Mouse (Mus musculus) spleen, postnatal 14 days (tissue): ENCODE results near the gene Chd4.
"Not testable (repeated sequence)": the region's sequence is repeated elsewhere in the genome, so short reads cannot be mapped to it uniquely, and the experiment has no call there.

Experiments
- DNase-seq, 2 experiments: peaks; one replicate each; pipeline ENCODE4 v3.0.0; 2021 to 2022; ENCODE audit warnings: low spot score in 2 of 2

Gene Chd4

DNA sequence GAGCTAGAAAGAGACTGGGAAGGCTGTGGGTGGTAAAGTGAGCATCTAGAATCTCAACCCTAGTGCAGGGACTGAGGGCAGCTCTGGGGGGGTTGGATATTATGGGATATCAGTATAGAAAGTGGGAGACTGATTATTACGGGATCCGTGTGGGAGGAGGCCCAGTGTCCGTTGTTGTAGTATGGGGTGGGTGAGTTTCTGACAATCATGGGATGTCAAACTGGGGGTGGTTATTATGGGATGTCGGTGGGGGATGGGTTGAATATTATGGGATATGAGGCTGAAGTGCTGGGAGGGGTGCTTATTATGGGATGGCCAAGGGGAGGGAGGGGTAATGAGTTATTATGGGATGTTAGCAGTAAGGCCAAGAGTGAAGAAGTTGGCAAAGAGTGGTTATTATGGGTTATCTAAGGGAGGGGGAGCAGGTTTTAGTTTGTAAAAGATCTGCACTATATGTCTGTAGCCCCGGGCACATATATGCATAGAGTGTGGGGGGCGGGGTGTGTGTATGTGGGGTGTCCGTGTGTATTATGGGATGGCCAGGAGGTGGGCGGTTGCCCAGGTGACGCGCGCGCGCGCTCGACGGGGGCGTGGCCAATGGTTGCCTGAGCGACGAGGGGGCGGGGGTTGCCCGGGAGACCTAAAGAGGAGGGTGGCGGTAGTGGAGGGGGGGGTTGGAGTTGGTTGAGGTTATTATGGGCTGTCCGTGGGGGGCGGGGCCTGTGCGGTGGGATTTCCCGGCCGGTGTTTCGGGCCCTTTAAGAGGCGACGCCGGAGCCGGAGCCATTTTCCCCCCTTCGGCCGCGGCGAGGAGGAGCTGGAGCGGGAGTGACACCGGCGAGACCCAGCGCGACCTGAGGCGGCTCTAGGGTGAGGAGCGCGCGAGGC is at the start of gene Chd4:
Chd4 (plus strand) TSS at position 591 of the 888 bp plus-strand sequence.
- DNase-seq, result peak; percentile 87 to 93

DNA sequence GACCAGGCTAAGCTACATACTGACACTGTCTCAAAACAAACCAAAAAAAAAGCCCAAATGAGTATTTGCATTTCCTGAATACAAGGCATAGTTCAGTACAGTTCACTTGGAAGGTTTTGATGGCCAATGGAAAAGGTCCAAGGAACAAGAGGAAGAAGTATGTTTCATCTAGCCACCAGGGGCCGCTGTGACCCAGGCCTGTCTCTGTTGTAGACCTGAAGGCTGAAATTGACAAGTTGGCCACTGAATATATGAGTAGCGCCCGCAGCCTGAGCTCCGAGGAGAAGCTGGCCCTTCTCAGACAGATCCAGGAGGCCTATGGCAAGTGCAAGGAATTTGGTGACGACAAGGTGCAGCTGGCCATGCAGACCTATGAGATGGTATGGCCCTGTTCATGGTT is 49.1 kb upstream of the Chd4 start:
- DNase-seq, result peak; percentile 34 to 71

GRCm38 (mm10) chr6:125049678-125050077 is 46.1 kb upstream of the Chd4 start, which contains the start of gene Acrbp:
Acrbp (plus strand) TSS chr6:125049689.
- DNase-seq, result no peak

DNA sequence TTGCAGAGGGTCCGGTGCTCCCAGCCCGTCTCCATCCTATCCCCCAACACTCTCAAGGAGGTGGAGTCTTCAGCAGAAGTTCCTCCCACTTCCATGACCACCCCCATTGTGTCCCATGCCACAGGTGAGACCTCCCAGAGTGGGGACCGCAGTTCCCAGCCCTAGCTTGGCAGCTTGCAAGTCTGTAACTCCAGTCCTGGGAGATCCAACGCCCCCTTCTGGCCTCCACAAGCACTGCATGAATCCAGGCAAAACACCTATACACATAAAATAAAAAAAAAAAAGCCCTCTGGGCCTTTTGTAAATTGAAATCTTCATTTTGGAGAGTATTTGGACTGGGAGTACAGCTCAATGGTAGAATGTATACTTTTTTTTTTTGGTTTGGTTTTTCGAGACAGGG is 44.5 kb upstream of the Chd4 start:
- DNase-seq, result no peak

GRCm38 (mm10) chr6:125061493-125061892 is 34.3 kb upstream of the Chd4 start:
- DNase-seq, result no peak

DNA sequence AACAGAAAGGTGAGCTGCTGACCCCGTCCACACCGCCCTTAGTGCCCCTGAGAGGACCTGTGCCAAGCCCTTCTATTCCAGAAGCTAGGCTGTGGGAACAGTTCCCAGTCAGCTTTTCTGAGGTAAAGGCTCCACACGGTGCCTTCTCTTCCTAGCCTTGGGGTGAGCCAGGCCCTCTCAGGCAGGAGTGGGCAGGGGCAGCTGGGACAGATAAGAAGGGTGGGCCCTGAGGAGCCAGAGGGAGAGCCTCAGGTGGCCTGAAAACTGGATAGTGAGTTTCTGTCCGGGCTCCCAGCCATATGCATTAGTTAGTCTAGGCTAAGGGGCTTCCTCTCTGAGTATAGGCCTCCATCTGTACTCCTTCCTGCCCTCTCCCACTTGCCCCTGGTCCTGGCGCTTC is 33.3 kb upstream of the Chd4 start:
- DNase-seq, result no peak

- no peak for DNase-seq
Measured at GRCm38 (mm10) chr6:125063906-125064305, 31.9 kb upstream of the Chd4 start.

DNA sequence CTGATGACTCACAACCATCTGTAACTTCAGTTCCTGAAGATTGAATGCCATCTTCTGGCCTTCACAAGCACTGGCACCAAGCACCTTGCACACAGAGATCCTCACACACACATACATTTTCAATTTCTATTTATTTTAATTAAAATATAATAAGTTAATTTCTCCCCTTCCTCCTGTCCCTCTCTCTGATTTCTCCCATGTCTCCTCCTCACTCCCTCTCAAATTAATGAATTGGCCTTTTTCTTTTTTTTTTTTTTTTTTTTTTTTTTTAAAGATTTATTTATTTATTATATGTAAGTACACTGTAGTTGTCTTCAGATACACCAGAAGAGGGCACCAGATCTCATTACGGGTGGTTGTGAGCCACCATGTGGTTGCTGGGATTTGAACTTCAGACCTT is 30.6 kb upstream of the Chd4 start:
- DNase-seq, result not testable (repeated sequence)

DNA sequence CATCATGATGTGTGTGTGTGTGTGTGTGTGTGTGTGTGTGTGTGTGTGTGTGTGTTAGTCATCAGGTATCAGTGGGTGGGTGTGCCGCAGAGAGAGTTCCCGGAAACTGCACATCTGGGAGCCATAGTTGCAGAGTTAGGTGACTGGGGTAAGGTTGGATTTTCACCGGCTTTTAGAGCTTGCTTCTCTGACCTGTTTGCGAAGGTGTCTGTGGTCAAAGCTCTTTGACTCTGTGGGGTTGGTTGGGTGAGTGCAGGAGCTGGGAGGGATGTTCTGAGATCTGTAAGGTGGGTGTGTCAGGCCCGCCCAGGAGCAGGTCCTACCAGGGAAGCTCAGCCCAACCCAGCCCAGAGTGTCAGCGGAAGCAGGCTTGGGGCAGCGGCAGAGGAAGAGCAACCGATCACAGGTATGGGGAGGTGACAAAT is 28.2 kb upstream of the Chd4 start, which contains the start of gene Lpar5:
Lpar5 (plus strand) TSS at position 350 of the 425 bp plus-strand sequence.
- DNase-seq, result no peak

- peak; percentile 50 to 53 for DNase-seq
Measured at GRCm38 (mm10) chr6:125071170-125071895, 24.4 kb upstream of the Chd4 start.

- DNase-seq, result no peak
Measured at GRCm38 (mm10) chr6:125071896-125072279, 23.9 kb upstream of the Chd4 start.

GRCm38 (mm10) chr6:125073825-125074224 is 22.0 kb upstream of the Chd4 start:
- DNase-seq, result no peak

DNA sequence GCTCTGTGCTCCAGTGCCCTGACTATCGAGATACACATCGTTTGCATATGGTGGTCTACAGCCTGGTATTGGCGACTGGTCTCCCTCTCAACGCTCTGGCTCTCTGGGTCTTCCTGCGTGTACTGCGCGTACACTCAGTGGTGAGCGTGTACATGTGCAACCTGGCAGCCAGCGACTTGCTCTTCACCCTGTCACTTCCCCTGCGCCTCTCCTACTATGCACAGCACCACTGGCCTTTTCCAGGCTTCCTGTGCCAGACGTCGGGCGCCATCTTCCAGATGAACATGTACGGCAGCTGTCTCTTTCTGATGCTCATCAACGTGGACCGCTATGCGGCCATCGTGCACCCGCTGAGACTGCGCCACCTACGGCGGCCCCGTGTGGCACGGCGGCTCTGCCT is 14.4 kb upstream of the Chd4 start:
- no peak for DNase-seq

- peak in 1 of 2 experiments; percentile 40 for DNase-seq
Measured at GRCm38 (mm10) chr6:125081797-125082560, 13.8 kb upstream of the Chd4 start.

DNA sequence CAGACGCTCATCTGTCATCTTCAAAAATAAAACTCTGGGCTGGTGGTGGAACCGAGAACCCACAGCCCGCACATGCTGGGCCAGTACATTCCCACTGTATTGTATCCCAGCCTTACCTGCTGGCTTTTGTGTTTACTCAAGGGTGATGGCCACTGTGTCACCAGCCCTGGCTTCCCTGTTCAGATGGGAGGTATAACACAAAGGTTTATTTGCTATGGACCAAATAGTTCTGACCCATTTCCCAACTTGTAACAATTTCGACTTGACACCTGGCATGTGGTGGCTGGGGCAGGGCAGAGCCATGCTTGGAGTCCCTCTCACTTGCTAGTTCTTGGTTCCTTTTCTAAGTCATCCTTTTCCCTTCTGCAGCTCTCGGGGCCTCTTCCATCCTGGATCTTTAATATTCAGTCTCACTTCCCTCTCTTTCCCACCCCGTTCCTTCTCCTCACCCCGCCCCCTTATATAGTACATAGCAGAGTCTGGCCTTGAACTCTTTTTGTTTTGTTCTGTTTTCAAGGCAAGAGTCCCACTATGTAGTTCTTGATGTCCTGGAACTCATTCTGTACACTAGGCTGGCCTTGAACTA is 12.9 kb upstream of the Chd4 start:
- DNase-seq, result no peak

GRCm38 (mm10) chr6:125084424-125084823 is 11.4 kb upstream of the Chd4 start:
- peak in 1 of 2 experiments; percentile 38 for DNase-seq

- DNase-seq, result no peak
Measured at GRCm38 (mm10) chr6:125087937-125088336, 7.8 kb upstream of the Chd4 start.

DNA sequence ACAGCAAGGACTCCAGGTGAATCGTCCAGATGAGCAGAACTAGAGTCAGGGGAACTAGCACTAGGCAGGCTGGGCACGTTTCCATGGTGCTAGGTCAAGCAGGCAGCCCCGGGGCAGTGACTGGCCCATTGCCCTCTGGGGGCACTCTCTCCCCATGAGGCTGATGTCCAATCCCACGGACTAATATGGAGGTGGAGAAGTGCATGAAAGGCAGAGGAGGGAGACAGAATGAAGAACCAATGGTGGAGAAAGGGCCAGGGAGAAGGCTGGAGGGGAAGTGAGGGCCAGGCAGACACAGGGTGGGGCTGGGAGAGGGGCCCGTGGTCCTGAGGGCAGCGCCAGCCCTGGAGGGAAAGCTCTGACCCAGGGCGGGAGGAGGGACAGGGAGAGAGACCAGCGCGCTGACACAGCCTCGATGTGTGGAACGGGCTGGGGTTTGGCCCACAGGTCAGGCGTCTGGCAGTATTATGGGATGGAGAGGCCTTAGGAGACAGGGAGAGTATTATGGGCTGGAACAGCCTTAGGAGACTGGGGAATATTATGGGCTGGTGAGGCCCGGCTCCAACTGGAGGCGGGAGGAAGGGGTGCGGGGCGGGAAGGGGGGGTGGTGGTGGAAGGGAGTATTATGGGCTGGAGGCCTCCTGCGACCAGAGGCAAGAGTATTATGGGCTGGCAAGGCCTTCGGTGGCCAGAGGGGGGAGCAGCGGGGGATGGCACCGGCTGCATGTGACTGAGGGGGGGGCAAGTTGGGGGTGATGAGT is 7.0 kb upstream of the Chd4 start:
- DNase-seq, result peak in 1 of 2 experiments; percentile 21

DNA sequence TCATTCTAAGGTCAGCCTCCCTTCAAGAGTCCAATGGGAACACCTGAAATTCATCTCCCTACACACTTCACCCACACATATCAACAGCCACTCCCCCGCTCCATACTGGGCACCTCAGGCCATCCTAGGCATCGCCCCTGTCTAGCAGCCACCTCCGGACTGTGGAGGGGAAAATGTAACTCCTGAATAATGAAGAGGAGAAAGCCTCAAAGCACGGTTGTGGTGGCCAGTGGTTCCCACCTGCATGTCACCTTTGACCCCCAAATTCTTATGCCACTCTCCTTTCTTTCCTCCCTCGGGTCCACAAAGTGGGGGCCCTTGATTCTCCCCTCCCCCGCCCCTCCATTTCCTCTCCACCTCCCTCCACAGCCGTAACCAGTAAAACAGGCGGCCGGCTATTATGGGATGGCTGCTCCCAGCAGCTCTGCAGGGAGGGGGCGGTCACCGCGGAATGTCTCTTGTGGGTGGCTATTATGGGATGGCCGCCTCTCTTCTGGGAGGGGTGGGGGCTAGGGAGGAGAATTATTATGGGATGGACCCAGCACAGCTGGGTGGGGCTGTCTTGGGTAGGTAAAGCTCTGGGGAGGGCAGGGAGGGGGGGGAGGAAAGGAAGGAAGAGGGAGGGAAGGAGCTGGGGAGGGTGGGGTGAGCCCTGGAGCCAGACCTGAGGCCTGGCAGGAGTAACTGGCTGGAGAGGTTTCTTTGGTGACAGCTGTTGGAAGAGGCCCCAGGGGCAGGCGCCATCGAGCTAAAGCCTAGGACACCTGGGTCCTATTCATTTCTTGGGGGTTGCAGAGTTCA is 6.1 kb upstream of the Chd4 start:
- peak; percentile 28 to 44 for DNase-seq
